Mouse (Mus musculus) midbrain, embryonic 12.5 days (tissue): ENCODE measurements around the gene Krtap4-1. TPM values are rescaled to one million over a fixed set of nuclear protein-coding genes. Genes with fewer than 3 reads are reported as not detected.
"Not testable (repeated sequence)": the region's sequence is repeated elsewhere in the genome, so short reads cannot be mapped to it uniquely, and the experiment has no call there.

Experiments used
- ATAC-seq: fragments of 200-750 bp; cut with Nextera tagmentation; 2 replicates; pipeline ENCODE4 v1.8.0; 2017; ENCODE audit warnings: low read depth, moderate TSS enrichment, moderate library complexity; ENCODE audit not compliant: low FRiP score
- H3K27ac ChIP-seq: fragments of 300-500 bp; sonication (generic); replicated peaks from 2 replicates; pipeline ENCODE4 v1.5.1; 2016; ENCODE audit warnings: mild to moderate bottlenecking
- H3K27me3 ChIP-seq: fragments of 300-500 bp; sonication (generic); 2 replicates; pipeline ENCODE4 v1.6.1; 2016; ENCODE audit warnings: mild to moderate bottlenecking
- H3K36me3 ChIP-seq: fragments of 300-500 bp; sonication (generic); 2 replicates; pipeline ENCODE4 v1.6.1; 2016
- H3K4me1 ChIP-seq: fragments of 300-500 bp; sonication (generic); 2 replicates; pipeline ENCODE4 v1.6.1; 2016
- H3K4me2 ChIP-seq: fragments of 300-500 bp; sonication (generic); replicated peaks from 2 replicates; pipeline ENCODE4 v1.6.1; 2016; ENCODE audit warnings: mild to moderate bottlenecking, moderate library complexity
- H3K4me3 ChIP-seq: fragments of 300-500 bp; sonication (generic); 2 replicates; pipeline ENCODE4 v1.5.1; 2016; ENCODE audit warnings: mild to moderate bottlenecking
- H3K9ac ChIP-seq: fragments of 300-500 bp; sonication (generic); replicated peaks from 2 replicates; pipeline ENCODE4 v1.6.1; 2016; ENCODE audit warnings: mild to moderate bottlenecking, moderate library complexity
- H3K9me3 ChIP-seq: fragments of 300-500 bp; sonication (generic); 2 replicates; pipeline ENCODE4 v1.6.1; 2016; ENCODE audit warnings: mild to moderate bottlenecking
- WGBS: fragments of 180-500 bp; shearing (Covaris S2); methylation state at CpG from one replicate; pipeline ENCODE4 v1.1.7; 2016; 5-methylcytosine and 5-hydroxymethylcytosine counted together
- polyA plus RNA-seq: library from polyadenylated mRNA; unstranded; fragments of >200 nt; fragmentation: Nextera tagmentation; extraction: Ambion mirVana; gene quantifications from 2 replicates; pipeline ENCODE4 v1.2.1, GENCODE M21; 2016

The Krtap4-1 gene
- polyA plus RNA-seq = not detected in 2 replicates

DNA sequence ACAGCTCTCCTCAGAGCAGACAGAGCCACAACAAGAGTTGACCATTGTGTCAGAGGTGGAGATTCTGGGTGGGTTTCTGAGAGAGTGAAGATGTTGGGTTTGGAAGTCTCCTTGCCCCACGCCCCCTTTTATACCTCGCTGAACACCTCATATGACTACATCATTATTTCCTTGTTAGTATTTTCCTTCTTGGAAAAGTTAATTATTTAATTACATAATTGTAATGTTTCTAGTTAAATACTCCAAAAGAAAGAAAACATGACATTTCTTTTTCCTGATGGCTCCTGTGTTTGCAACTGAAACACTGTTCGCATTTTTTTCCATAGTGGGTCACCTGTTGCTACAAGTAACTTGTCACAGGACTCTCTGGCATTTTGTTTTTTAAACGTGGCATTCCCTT, at the start of gene Krtap4-1:
Gene Krtap4-1 (minus strand): TSS at position 101 of the 400 bp plus-strand sequence.
- Histone ChIP-seq H3K27me3 (no peaks in the 10 kb centered on the region), H3K27ac (no peak within 1 kb of the TSS), H3K4me3 (no peak within 1 kb of the TSS), H3K4me1 (no peaks in the 10 kb centered on the region), H3K4me2 (no peak within 1 kb of the TSS), H3K36me3 (no peaks in the 10 kb centered on the region), H3K9me3 (no peaks in the 10 kb centered on the region), H3K9ac (no peak within 1 kb of the TSS)
- ATAC-seq = no peak
- WGBS = 83% methylated on average over 4 of the region's 4 CpGs

DNA sequence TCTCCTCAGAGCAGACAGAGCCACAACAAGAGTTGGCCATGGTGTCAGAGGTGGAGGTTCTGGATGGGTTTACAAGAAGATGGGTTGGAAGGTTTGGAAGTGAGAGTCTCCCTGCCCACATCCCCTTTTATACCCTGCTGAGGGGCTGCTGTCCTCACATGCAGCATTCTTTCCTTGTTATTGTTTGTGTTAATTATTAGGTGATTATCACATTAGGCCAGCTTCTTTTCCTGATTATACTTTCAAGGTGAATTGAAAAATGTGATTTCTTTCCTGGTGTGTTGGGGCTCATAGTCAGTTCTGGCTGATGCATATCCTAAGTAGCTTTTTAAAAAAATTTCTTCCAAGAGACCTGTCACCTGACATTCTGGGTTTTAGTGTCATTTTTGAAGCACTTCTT, 37.8 kb upstream of the Krtap4-1 start, which contains the start of gene Krtap4-6:
Gene Krtap4-6 (minus strand): TSS at position 101 of the 400 bp plus-strand sequence.
- H3K27ac ChIP-seq = 0 out of 2 replicates have a peak within 1 kb of the TSS, but pooled peaks have one; percentile 30
- ATAC-seq = no peak
- no peaks in the 10 kb centered on the region for H3K4me1 ChIP-seq
- no peak within 1 kb of the TSS for H3K4me2 ChIP-seq
- H3K36me3 ChIP-seq = no peaks in the 10 kb centered on the region
- no peak within 1 kb of the TSS for H3K4me3 ChIP-seq
- no peaks in the 10 kb centered on the region for H3K9me3 ChIP-seq
- H3K9ac ChIP-seq = no peak within 1 kb of the TSS
- H3K27me3 ChIP-seq = no peaks in the 10 kb centered on the region

DNA sequence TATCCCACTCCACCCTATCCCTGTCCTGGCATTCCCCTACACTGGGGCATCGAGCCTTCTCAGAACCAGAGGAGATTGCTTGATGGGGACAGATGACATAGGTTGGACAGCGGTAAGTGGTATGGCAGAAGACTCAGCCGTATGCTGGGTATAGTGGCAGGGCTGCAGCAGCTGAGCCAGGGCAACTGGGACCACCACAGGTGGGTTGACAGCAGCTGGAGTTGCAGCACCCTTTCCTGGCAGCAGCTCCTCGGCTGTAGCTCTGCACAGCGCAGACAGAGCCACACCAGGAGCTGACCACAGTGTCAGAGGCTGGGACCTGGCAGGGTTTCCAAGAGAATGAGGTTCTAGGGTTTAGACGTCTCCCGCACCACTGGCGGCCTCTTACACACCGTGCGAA, 34.8 kb upstream of the Krtap4-1 start:
- H3K36me3 ChIP-seq = no peaks in the 10 kb centered on the region
- no peaks in the 10 kb centered on the region for H3K9me3 ChIP-seq
- H3K4me2 ChIP-seq = no peak overlapping the region
- H3K4me1 ChIP-seq = no peaks in the 10 kb centered on the region
- H3K9ac ChIP-seq = no peak overlapping the region
- H3K27me3 ChIP-seq = no peaks in the 10 kb centered on the region
- no peak overlapping the region for H3K27ac ChIP-seq
- no peak for ATAC-seq
- WGBS = 90% methylated on average over 10 of the region's 10 CpGs
- no peak overlapping the region for H3K4me3 ChIP-seq

DNA sequence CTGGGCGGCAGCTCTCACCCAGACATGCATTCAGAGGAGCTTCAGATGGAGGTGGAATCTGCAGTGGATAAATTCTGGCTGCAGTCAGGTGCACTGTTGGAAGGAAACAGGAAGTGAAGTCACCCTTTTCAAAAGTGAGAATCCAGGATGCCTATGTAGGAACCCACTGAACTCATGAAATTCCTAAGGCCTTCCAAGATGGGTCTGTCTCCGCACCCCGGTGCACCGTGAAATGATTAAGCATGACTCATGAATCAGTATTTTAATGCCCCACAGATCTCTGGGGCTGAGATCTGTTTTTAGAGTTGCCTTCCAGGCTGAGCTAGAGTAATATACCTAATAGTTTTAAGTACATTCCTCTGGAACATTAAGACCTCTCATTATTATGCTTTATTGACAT, 31.2 kb upstream of the Krtap4-1 start:
- no peak for ATAC-seq
- 87% methylated on average over 4 of the region's 4 CpGs for WGBS

DNA sequence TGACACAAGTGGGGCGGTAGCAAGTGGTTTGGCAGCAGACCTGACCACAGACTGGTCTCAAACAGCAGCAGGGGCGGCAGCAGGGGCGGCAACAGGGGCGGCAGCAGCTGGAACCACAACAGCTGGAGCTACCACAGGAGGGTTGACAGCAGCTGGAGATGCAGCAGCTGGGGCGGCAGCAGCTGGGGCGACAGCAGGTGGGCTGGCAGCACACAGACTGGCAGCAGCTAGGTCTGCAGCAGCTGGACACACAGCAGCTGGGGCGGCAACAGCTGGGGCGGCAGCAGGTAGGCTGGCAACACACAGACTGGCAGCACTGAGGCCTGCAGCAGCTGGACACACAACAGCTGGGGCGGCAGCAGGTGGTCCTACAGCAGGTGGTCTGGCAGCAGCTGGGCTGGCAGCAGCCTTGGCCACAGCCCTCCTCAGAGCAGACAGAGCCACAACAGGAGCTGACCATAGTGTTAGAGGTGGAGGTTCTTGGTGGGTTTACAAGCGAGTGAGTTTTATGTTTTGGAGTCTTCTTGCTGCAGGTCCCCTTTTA, 30.5 kb upstream of the Krtap4-1 start, which contains the start of gene Gm11563:
Gene Gm11563 (minus strand): TSS at position 494 of the 544 bp plus-strand sequence.
- H3K9me3 ChIP-seq, H3K27ac ChIP-seq, H3K27me3 ChIP-seq, H3K4me3 ChIP-seq, H3K36me3 ChIP-seq, H3K4me1 ChIP-seq, ATAC-seq, H3K9ac ChIP-seq, H3K4me2 ChIP-seq: not testable (repeated sequence)
- 79% methylated on average over 10 of the region's 10 CpGs for WGBS

More for the DNA sequence above, 31.2 kb upstream of the Krtap4-1 start:
- Histone ChIP-seq H3K4me1 (no peaks in the 10 kb centered on the region), H3K9ac (no peak overlapping the region), H3K36me3 (no peaks in the 10 kb centered on the region), H3K9me3 (no peaks in the 10 kb centered on the region), H3K27me3 (no peaks in the 10 kb centered on the region), H3K4me2 (no peak overlapping the region), H3K27ac (no peak overlapping the region), H3K4me3 (no peak overlapping the region)

DNA sequence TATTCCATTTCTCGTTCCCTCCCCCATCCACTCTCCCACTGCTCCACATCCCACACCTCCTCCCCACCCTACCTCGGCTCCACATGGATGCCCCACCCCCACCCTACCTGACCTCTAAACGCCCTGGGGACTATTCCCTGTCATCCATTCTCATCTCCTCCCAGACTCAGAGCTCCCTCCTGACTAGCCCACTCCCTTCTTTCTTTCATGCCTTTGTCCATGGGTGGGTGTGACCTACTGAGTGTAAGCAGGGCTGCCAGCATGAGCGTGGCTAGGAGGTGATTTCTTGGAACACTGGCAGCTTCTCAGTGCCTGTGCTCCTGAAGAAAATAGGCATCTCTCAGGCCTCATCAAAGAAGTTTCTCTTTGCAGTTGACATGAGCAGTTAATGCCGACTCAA, 29.0 kb upstream of the Krtap4-1 start:
- no peak overlapping the region for H3K4me2 ChIP-seq
- H3K9ac ChIP-seq = no peak overlapping the region
- H3K27ac ChIP-seq = no peak overlapping the region
- H3K4me1 ChIP-seq = no peaks in the 10 kb centered on the region
- no peaks in the 10 kb centered on the region for H3K36me3 ChIP-seq
- H3K27me3 ChIP-seq = no peaks in the 10 kb centered on the region
- no peak overlapping the region for H3K4me3 ChIP-seq
- 60% methylated on average over 5 of the region's 5 CpGs for WGBS
- ATAC-seq = no peak
- no peaks in the 10 kb centered on the region for H3K9me3 ChIP-seq

DNA sequence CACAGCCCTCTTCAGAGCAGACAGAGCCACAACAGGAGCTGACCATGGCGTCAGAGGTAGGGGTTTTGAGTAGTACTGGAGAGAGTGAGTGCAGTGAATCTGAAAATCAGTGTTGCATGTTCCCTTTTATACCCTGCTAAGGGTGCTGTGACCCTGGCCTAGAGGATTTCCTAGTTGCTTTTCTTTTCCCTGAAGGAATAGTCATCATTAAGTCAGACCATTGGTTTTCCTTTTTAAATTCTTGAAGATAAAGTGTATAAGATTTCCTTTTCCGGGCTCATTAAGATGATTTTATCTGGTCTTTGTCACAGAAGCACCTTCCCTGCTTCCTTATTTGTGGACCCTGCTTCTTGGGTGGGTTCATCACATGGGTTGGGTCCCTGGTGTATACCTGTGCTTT, 22.1 kb upstream of the Krtap4-1 start, which contains the start of gene Gm11555:
Gene Gm11555 (minus strand): TSS at position 101 of the 400 bp plus-strand sequence.
- Histone ChIP-seq H3K27ac (no peak within 1 kb of the TSS), H3K27me3 (no peaks in the 10 kb centered on the region), H3K36me3 (no peaks in the 10 kb centered on the region), H3K9me3 (no peaks in the 10 kb centered on the region), H3K4me3 (no peak within 1 kb of the TSS), H3K4me1 (no peaks in the 10 kb centered on the region), H3K9ac (no peak within 1 kb of the TSS), H3K4me2 (no peak within 1 kb of the TSS)
- ATAC-seq = no peak
- 77% methylated on average over 2 of the region's 2 CpGs for WGBS

DNA sequence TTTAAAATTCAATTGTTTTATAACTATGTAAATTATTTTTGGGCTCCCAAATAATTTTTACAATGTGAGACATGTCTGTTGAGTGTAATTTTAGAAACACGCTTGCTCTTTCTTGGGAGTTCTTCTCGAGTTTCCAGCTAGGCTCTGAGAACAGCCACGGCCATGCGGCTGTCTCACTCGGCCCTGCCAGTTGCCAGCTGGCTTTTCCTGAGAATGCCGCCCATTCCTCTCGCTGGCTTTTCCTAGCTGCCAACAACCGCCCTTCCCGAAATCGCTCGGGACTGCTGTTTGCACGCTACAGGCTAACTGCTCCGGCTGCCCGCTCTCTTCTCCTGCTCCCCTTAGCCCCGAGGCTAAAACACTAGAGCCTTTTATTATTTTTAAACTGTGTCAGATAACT, 18.4 kb upstream of the Krtap4-1 start:
- H3K27me3 ChIP-seq = no peaks in the 10 kb centered on the region
- H3K4me3 ChIP-seq = no peak overlapping the region
- no peak overlapping the region for H3K27ac ChIP-seq
- ATAC-seq = no peak
- H3K9me3 ChIP-seq = no peaks in the 10 kb centered on the region
- H3K9ac ChIP-seq = no peak overlapping the region
- WGBS = 87% methylated on average over 15 of the region's 15 CpGs
- H3K4me1 ChIP-seq = no peaks in the 10 kb centered on the region
- H3K4me2 ChIP-seq = no peak overlapping the region
- no peaks in the 10 kb centered on the region for H3K36me3 ChIP-seq

DNA sequence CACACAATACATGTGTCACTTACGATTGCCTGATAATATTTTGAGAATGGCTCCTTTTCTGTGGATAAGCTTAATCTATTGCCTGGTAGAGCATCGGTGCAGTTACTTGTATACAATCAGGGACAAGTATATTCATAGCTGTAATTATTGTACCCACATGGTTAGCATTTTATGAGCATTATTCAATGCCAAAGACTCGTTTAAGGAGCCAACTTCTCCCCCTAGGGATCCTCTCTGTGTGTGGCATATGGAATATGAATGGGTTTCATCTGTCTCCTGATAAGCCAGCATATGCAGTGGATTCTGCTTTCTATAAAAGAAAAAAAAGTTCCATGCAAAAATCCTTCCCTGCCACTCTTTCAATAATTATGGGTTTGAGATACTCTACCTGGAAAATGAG, 16.3 kb upstream of the Krtap4-1 start:
- H3K27me3 ChIP-seq = no peaks in the 10 kb centered on the region
- H3K4me2 ChIP-seq = no peak overlapping the region
- no peak for ATAC-seq
- no peaks in the 10 kb centered on the region for H3K9me3 ChIP-seq
- H3K4me3 ChIP-seq = no peak overlapping the region
- no peak overlapping the region for H3K9ac ChIP-seq
- no peaks in the 10 kb centered on the region for H3K4me1 ChIP-seq
- H3K36me3 ChIP-seq = no peaks in the 10 kb centered on the region
- no peak overlapping the region for H3K27ac ChIP-seq
- 83% methylated on average over 3 of the region's 3 CpGs for WGBS

DNA sequence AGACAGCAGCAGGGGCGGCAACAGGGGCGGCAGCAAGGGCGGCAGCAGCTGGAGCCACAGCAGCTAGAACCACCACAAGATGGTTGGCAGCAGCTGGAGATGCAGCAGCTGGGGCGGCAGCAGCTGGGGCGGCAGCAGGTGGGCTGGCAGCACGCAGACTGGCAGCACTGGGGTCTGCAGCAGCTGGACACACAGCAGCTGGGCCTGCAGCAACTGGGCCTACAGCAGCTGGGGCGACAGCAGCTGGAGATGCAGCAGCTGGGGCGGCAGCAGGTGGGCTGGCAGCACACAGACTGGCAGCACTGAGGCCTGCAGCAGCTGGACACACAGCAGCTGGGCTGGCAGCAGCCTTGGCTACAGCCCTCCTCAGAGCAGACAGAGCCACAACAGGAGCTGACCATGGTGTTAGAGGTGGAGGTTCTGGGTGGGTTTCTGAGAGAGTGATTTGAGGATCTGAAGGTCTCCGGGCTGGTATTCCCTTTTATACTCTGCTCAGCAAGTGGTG, 15.6 kb upstream of the Krtap4-1 start, which contains the start of gene Krtap4-7:
Gene Krtap4-7 (minus strand): TSS at position 455 of the 505 bp plus-strand sequence.
- WGBS = 84% methylated on average over 9 of the region's 9 CpGs
- not testable (repeated sequence) for H3K27me3 ChIP-seq, H3K36me3 ChIP-seq, H3K9me3 ChIP-seq, H3K4me2 ChIP-seq, H3K4me3 ChIP-seq, H3K9ac ChIP-seq, ATAC-seq, H3K4me1 ChIP-seq
- H3K27ac ChIP-seq = 0 out of 2 replicates have a peak within 1 kb of the TSS, but pooled peaks have one; percentile 25

DNA sequence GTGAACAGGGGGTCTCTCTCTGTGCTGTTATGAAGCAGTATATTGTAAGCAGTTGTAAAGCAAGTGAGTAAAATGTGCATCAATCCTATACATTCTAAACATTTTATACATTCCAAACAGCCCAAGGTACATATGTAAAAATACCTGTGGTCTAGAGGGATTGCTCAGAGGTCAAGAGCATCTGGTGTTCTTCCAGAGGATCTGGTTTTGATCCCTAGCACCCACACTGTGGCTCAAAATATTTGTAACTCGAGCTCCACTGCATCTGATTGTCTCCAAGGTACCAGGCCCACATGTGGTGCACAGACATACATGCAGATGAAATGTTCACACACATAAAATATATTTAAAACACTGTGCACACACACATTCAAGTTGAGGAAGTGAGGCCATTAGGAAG, 12.9 kb upstream of the Krtap4-1 start:
- Histone ChIP-seq H3K4me1 (no peaks in the 10 kb centered on the region), H3K4me2 (no peak overlapping the region), H3K27ac (no peak overlapping the region), H3K27me3 (no peaks in the 10 kb centered on the region), H3K36me3 (no peaks in the 10 kb centered on the region), H3K9me3 (no peaks in the 10 kb centered on the region), H3K9ac (no peak overlapping the region), H3K4me3 (no peak overlapping the region)
- ATAC-seq = no peak
- WGBS = 34% methylated on average over 1 of the region's 1 CpGs

DNA sequence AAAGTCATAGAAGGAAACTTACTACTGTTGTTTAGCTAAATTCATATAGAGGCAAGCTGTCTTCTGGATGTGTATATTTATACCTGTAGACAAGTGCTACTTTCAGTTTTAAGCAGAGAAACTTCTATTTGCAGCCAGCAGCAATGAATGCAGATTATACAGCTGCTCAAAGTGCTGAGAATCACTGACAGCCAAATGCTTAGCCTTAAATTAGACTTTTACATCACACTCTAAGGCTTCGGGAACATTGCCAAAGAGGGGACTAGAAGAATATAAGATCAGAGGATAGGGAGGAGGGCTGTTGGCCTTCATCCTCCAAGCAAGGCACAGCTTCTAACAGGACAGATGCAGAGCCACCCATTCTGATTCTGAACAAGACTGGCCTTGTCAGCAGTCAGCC, 9.0 kb upstream of the Krtap4-1 start:
- 0 out of 2 replicates have a peak, but pooled peaks cover 2% of the 10 kb centered on the region for H3K4me1 ChIP-seq
- H3K27me3 ChIP-seq = no peaks in the 10 kb centered on the region
- ATAC-seq = no peak
- no peak overlapping the region for H3K4me2 ChIP-seq
- H3K9me3 ChIP-seq = no peaks in the 10 kb centered on the region
- no peaks in the 10 kb centered on the region for H3K36me3 ChIP-seq
- H3K9ac ChIP-seq = no peak overlapping the region
- no peak overlapping the region for H3K4me3 ChIP-seq
- whole genome bisulfite sequencing = 93% methylated on average over 1 of the region's 1 CpGs
- H3K27ac ChIP-seq = no peak overlapping the region
